Mouse (Mus musculus) spleen, adult 2 months (tissue): ENCODE results near the gene Pld4. TPM values are rescaled to one million over a fixed set of nuclear protein-coding genes. Genes with fewer than 3 reads are reported as not detected.
A peak's percentile ranks its signal among the peaks of the same experiment; 100 is the strongest.

ENCODE experiments used
- DNase-seq, 2 experiments: peaks; one replicate each; pipeline versions ENCODE4 v3.0.0 to v3.0.0-alpha.2; 2012 to 2021; ENCODE audit warnings: low spot score in 2 of 2, low read depth in 1 of 2
- H3K27ac ChIP-seq: fragments of 200-500 bp; 2 replicates; pipeline ENCODE4 v1.5.1; 2012; ENCODE audit warnings: low read length, inconsistent platforms; ENCODE audit not compliant: insufficient read depth
- H3K27me3 ChIP-seq: fragments of 200-500 bp; 2 replicates; pipeline ENCODE4 v1.6.1; 2012; ENCODE audit warnings: mild to moderate bottlenecking, moderate library complexity, low read length, inconsistent platforms; ENCODE audit not compliant: control insufficient read depth, insufficient read depth
- H3K36me3 ChIP-seq: fragments of 200-500 bp; 2 replicates; pipeline ENCODE4 v1.6.1; 2012; ENCODE audit warnings: mild to moderate bottlenecking, low read length, inconsistent platforms; ENCODE audit not compliant: control insufficient read depth, insufficient read depth
- H3K4me1 ChIP-seq: fragments of 200-500 bp; 2 replicates; pipeline ENCODE4 v1.6.1; 2011; ENCODE audit warnings: inconsistent platforms; ENCODE audit not compliant: control insufficient read depth, insufficient read depth, insufficient read length
- H3K4me3 ChIP-seq: fragments of 200-500 bp; 2 replicates; pipeline ENCODE4 v1.5.1; 2011; ENCODE audit warnings: mild to moderate bottlenecking, inconsistent platforms; ENCODE audit not compliant: insufficient read depth, insufficient read length; ENCODE audit errors: extremely low read depth
- CTCF ChIP-seq: fragments of 200-500 bp; IDR thresholded peaks from 2 replicates; pipeline ENCODE4 v1.5.1; 2011; ENCODE audit warnings: mild to moderate bottlenecking, inconsistent platforms; ENCODE audit not compliant: insufficient read depth, insufficient read length, insufficient replicate concordance; ENCODE audit errors: extremely low read depth
- POLR2A ChIP-seq: fragments of 200-500 bp; IDR thresholded peaks from 2 replicates; pipeline ENCODE4 v1.6.1; 2011; ENCODE audit warnings: low read depth, low read length, inconsistent platforms
- WGBS: fragments of 180-500 bp; shearing (Covaris S2); methylation state at CpG from one replicate; pipeline ENCODE4 v1.1.7; 2018; 5-methylcytosine and 5-hydroxymethylcytosine counted together
- polyA plus RNA-seq: library from polyadenylated mRNA; depleted of rRNA; stranded (reverse); fragments of >200 nt; gene quantifications from 2 replicates; pipeline ENCODE4 v1.2.3, GENCODE M21; 2012

The Pld4 gene
- polyA plus RNA-seq, 1 experiment, result 332 TPM

DNA sequence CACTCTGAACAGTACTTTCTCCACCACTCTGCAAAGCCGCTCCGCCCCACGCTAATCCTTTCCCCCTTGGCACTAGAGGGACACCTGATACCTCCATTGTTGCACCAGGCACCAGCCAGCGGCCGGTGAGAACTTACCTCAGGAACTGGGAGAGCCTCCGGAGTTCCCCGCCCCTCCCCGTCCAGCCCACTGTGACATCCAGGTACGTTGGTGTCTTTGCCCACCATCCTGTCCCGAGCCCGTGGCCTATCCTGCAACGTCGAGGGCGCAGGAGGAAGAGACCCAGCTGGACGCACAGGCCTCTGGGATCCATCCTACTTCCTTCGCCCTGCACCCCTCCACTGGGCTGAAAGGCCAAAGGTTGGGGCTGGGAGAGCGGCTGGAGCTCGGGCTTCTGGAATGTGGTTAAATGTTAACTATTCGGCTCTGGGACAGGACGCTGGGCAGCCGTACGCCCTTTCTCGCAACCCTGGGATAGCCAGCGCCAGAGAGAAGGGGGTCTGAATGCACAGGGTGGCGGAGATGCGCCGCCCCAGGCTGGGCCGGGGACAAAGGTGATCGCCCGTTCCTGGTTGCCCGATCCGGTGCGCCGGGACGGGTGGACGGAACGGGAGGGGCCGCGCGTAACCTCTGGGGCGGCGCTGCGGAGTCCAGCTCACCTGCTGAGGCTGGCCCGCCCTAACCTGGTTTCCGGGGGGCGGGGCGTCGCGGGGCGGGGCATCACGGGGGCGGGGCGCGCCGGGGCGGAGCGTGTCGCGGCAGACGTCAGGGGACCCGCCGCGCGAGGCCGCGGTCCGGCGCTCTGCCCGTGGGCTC, 38.8 kb upstream of the Pld4 start:
- H3K27ac ChIP-seq, result no peak overlapping the region
- no peaks in the 10 kb centered on the region for H3K36me3 ChIP-seq
- peaks cover 7% of the 10 kb centered on the region; the same call in 1 of the 2 replicates for H3K27me3 ChIP-seq
- peak in 1 of 2 experiments; percentile 52 for DNase-seq
- WGBS, result 23% methylated on average over 58 of the region's 69 CpGs
- peaks cover 5% of the 10 kb centered on the region; the same call in 1 of the 2 replicates for H3K4me1 ChIP-seq
- peak overlapping the region; percentile 43; the same call in 1 of the 2 replicates for H3K4me3 ChIP-seq
- no peak for TF ChIP-seq POLR2A
- TF ChIP-seq CTCF, result no peak

DNA sequence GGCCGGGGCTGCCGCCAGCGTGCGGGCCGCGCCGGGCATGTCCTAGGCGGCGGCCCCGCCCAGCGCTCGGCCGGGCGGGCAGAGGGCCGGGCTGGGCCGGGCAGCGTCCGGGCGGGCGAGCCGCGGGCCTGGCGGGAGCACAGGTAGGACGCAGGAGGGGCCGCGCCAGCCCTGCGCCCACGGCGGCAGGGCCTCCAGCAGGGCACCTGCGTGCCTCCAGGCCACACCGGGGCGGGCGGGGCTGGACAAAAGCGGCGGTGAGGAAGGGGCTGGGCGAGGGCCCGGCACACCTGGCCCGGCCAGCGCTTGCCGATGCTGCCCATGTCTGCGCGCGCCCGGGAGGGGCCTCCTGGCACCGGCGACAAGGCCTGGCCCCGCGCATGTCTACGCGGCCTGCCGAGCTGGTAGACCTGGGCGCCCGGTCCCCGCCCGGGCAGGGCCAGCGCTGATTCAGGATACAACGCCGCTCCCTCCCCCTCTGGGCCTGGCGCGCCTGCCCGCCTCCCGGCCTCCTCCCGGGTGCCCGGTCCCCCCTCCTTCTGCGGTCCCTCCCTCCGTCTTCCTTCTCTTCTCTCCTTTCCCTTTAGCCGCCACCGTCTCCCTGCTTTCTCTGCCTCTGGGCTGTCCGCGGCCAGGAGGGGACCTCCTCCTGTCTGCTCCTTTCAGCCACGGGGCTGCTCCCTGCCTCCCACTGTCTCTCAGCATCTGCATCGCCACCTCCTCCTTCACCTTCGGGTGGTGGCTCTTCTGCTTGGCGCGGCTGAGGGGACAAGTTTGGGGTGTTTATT, 38.0 kb upstream of the Pld4 start:
- Histone ChIP-seq H3K36me3 (no peaks in the 10 kb centered on the region), H3K4me3 (peak overlapping the region; percentile 65), H3K4me1 (peaks cover 5% of the 10 kb centered on the region; the same call in 1 of the 2 replicates), H3K27ac (no peak overlapping the region), H3K27me3 (peaks cover 7% of the 10 kb centered on the region; the same call in 1 of the 2 replicates)
- peak in 1 of 2 experiments; percentile 18 for DNase-seq
- 1% methylated on average over 67 of the region's 75 CpGs for WGBS
- no peak for TF ChIP-seq CTCF
- no peak for TF ChIP-seq POLR2A

DNA sequence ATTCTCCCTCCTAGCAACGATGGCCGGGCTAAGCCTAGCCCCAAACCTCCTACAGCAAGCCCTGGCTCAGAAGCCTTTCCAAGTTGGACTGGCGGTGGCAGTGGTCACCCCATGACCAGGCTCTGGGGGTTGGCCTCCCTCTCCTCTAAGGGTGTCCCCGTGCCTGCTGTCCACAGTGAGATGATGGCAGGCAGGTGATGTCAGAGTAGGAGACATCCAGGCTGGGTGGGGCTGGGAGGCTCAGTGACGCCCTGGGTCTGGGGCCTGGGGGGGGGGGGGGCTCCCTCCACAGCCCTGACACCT, 37.5 kb upstream of the Pld4 start:
- H3K27me3 ChIP-seq, result peaks cover 7% of the 10 kb centered on the region; the same call in 1 of the 2 replicates
- no peak overlapping the region for H3K27ac ChIP-seq
- 39% methylated on average over 5 of the region's 5 CpGs for WGBS
- peaks cover 5% of the 10 kb centered on the region; the same call in 1 of the 2 replicates for H3K4me1 ChIP-seq
- no peak for TF ChIP-seq POLR2A
- no peak for TF ChIP-seq CTCF
- peak overlapping the region; percentile 65; the same call in 1 of the 2 replicates for H3K4me3 ChIP-seq
- no peaks in the 10 kb centered on the region for H3K36me3 ChIP-seq
- no peak for DNase-seq

DNA sequence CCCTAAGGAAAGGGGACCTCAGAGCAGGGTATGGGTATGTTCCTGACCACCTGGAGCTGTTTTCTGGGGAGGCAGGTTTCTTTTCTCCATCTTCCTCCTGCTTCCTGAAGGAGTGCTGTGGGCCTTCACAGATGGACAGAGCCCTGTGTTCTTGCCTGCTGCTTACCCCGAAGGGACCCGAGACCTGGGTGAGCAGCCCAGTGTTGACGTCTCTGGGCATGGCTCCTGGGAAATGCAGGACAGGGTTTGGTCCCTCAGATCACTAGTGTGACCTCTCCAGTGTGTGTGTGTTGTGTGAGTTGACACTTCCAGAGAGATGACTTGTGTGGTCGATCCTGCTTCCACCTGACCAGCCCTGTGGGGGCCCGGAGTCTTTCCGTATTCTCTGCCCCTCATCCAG, 37.0 kb upstream of the Pld4 start:
- TF ChIP-seq CTCF (no peak), POLR2A (no peak)
- peaks cover 5% of the 10 kb centered on the region; the same call in 1 of the 2 replicates for H3K4me1 ChIP-seq
- DNase-seq, result no peak
- no peak overlapping the region for H3K4me3 ChIP-seq
- 90% methylated on average over 6 of the region's 6 CpGs for WGBS
- no peaks in the 10 kb centered on the region for H3K36me3 ChIP-seq
- no peak overlapping the region for H3K27ac ChIP-seq
- peaks cover 7% of the 10 kb centered on the region; the same call in 1 of the 2 replicates for H3K27me3 ChIP-seq

DNA sequence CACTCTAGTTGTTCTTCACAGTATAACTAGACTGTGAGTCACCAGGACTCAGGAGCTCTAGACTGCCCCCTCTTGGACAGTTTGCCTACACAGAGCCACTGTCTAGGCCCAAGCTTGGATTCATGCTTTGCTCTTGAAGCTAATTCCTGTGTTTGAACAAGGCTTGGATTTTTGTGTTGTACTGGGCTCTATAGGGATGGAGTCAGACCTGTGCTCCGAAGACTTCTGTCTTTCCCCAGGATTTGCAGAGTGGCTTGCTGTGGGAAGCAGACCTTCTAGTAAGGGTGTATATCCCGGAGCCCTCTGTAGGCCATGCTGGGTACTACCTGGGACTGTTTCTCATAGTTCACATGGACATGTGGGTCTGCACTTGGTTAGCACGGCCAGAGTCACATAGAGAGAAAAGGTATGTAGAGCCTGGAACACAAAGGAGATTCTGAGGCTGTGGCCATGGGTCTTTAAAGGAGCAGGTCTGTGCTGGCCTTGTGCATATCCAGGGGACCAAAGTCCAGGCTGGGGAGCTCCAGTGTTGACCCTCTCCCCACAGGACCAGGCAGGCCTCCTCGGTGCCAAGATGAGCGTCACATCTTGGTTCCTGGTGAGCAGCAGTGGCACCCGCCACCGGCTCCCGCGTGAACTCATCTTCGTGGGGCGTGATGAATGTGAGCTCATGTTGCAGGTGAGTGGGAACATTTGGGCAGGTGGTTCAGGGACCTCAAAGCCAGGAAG, 36.2 kb upstream of the Pld4 start:
- WGBS, result 83% methylated on average over 11 of the region's 11 CpGs
- no peaks in the 10 kb centered on the region for H3K36me3 ChIP-seq
- peaks cover 5% of the 10 kb centered on the region; the same call in 1 of the 2 replicates for H3K4me1 ChIP-seq
- DNase-seq, result peak; percentile 61 to 72
- peak; percentile 29; the same call in 1 of the 2 replicates for TF ChIP-seq CTCF
- no peak for TF ChIP-seq POLR2A
- peaks cover 7% of the 10 kb centered on the region; the same call in 1 of the 2 replicates for H3K27me3 ChIP-seq
- no peak overlapping the region for H3K4me3 ChIP-seq
- no peak overlapping the region for H3K27ac ChIP-seq

DNA sequence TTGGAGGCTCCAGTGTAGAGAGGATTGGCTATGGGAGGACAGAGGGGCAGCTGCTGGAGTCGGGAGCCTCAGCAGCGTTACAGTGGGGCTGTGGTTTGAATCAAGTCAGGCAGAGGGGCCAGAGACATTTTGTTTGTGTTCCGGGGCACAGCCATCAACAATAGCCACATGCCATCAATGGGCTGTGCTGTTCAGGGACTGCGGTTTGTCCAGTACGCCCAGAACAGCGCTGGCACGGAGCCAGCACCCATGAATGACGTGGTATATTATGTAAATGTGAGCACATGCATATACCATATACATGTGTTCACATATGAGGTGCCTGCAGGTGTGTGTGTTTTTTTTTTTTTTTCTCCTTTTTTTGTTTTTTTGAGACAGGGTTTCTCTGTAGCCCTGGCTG, 32.7 kb upstream of the Pld4 start:
- 0 out of 2 replicates have a peak, but pooled peaks cover under 1% of the 10 kb centered on the region for H3K4me1 ChIP-seq
- H3K27me3 ChIP-seq, result peaks cover 1% of the 10 kb centered on the region; the same call in 1 of the 2 replicates
- DNase-seq, result no peak
- no peak for TF ChIP-seq POLR2A
- no peak for TF ChIP-seq CTCF
- no peak overlapping the region for H3K27ac ChIP-seq
- WGBS, result 84% methylated on average over 8 of the region's 8 CpGs
- no peak overlapping the region for H3K4me3 ChIP-seq
- H3K36me3 ChIP-seq, result no peaks in the 10 kb centered on the region
